Mouse (Mus musculus): ENCODE results near the gene Fam90a1b.
A peak's percentile ranks its signal among the peaks of the same experiment; 100 is the strongest.
"Not testable (repeated sequence)": the region's sequence is repeated elsewhere in the genome, so short reads cannot be mapped to it uniquely, and the experiment has no call there.

The Fam90a1b gene

DNA sequence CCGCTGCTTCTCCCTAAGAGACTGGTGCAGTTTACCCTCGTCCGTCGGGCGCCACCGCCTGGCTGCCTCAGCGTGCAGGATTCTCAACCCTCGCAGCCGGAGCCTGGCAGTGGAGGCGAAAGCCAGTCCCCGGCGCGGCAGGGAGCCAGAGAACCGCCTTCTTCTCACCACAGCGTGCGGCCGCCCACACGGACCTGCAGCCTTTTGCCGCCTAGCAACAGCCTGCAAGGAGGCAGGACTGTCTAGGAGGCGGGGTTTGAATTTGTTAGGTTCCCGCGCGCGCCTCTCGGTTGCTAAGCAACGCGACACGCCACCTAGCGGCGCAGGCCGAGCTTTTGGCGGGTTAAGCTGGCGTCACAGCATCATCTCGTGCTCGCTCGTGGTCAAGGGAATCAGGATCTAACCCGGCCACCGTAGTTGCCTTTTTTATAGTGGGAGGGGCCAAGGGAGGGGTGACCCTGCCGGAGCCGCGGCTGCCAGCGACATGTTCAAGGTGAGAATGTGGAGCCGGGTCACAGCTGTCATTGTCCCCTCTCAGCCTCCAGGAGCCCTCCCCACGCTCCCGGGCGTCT is at the start of gene Fam90a1b, which contains the start of gene Apoo:
Gene Fam90a1b, minus strand, starts transcription at position 108 of the 572 bp plus-strand sequence.
Gene Apoo, plus strand, starts transcription at position 448 of the 572 bp plus-strand sequence.
- peak; percentile 98 to 99 for DNase-seq (ENCODE audit: inconsistent age in 2 of 2, low spot score in 1 of 2)

GRCm38 (mm10) chrX:94408975-94409374 is 42.4 kb upstream of the Fam90a1b start:
- DNase-seq (ENCODE audit: inconsistent age in 2 of 2, low spot score in 1 of 2): no peak

DNA sequence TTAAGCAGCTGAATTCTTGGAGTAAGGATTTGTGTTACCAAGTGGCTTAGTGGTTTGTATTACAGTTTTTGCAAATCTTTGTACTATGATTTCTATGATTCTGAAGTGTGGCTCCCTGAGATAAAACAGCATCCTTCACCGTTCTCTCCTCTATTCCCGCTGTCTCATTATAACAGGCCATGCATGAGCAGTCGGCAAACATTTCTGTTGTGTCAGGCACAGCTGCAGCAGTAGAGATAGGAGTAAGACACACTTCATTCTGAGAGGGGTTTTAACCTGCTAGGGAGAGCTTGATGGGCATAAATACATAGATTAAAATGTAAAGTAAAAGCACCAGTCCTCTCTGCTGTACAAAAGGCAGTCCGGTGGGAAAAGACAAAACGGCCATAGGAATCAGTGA is 12.2 kb upstream of the Fam90a1b start:
- DNase-seq (ENCODE audit: inconsistent age in 2 of 2, low spot score in 1 of 2): no peak

DNA sequence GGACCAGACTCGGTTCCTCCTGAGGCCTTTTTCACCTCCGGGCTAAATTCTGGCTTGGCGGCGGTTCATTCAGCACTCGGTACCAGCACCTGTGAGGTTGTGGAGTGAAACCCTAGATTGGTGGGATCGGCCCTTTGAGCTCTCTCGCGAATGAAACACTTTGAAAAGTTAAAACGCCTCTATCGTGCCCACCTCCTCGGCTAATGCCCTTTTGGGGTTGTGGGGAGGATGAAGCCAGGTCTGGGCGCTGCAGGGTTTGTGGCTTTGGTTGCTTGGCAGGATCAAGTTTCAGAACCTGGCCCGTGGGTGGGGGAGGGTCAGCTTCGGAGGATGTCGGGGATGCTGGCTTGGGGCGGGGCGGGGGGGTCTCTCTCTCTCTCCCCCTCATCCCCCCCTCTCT is 671 bp upstream of the Fam90a1b start:
- no peak for DNase-seq (ENCODE audit: inconsistent age in 2 of 2, low spot score in 1 of 2)

DNA sequence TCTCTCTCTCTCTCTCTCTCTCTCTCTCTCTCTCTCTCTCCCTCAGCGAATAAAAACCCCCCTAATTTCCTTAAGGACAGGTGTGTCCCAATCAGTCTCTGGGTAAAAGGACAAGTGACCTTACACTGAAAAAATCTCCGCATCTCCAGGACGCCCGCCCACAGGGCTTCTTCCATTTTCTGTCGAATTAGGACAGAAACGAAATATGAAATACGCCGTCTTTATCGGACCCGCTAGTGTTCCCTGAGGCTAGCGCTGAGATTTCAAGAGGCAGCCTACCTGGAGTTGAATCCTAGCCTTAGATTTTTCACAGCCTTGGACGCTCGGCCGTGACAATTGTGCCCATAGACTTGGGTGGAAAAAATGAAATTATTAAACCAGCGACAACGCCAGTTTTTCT is 548 bp downstream of the Fam90a1b start:
- DNase-seq (ENCODE audit: inconsistent age in 2 of 2, low spot score in 1 of 2): peak; percentile 11 to 52

GRCm38 (mm10) chrX:94365381-94365925 is 1.1 kb downstream of the Fam90a1b start:
- DNase-seq (ENCODE audit: inconsistent age in 2 of 2, low spot score in 1 of 2): peak in 1 of 2 experiments; percentile 46

DNA sequence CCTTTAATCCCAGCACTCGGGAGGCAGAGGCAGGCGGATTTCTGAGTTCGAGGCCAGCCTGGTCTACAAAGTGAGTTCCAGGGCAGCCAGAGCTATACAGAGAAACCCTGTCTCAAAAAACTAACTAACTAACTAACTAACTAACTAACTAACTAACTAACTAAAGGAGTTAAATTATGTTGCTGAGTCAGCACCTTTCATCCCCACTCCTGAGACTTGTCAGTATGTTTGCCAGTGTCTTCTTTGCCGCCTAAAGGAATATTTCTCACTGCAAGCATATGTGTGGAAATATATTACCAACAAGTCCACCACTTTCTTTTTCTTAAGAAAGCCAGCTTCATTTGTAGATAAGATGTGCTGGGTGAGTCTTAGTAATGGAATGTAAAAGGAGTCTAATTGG is 22.9 kb downstream of the Fam90a1b start:
- not testable (repeated sequence) for DNase-seq (ENCODE audit: inconsistent age in 2 of 2, low spot score in 1 of 2)

GRCm38 (mm10) chrX:94321036-94321902 is 45.3 kb downstream of the Fam90a1b start:
- no peak for DNase-seq (ENCODE audit: inconsistent age in 2 of 2, low spot score in 1 of 2)

All from adrenal gland, adult (tissue).